Mouse (Mus musculus) CH12.LX (cell line): Measurements from ENCODE around the gene Triml1. TPM values are rescaled to one million over a fixed set of nuclear protein-coding genes. Genes with fewer than 3 reads are reported as not detected.

Experiments
- DNase-seq: peaks from one replicate; pipeline ENCODE4 v3.0.0-alpha.2; 2013; ENCODE audit errors: extremely low read depth
- H3K27ac ChIP-seq: 2 replicates; pipeline ENCODE4 v1.5.1; 2012; ENCODE audit warnings: low read depth, mild to moderate bottlenecking, control low read depth, moderate library complexity; ENCODE audit not compliant: insufficient read depth
- H3K27me3 ChIP-seq: replicated peaks from 2 replicates; pipeline ENCODE3; 2012; ENCODE audit warnings: inconsistent platforms
- H3K36me3 ChIP-seq, 2 experiments: replicated peaks in 1 of 2; 2 replicates each; pipeline versions ENCODE3 to v1.6.1; 2012; ENCODE audit warnings: inconsistent platforms in 1 of 2, low read length in 1 of 2, mild to moderate bottlenecking in 1 of 2, mixed read lengths in 1 of 2, moderate library complexity in 1 of 2; ENCODE audit not compliant: control insufficient read depth in 1 of 2, insufficient read depth in 1 of 2
- H3K4me1 ChIP-seq, 2 experiments: 2 replicates each; pipeline ENCODE4 v1.6.1; 2012; ENCODE audit warnings: inconsistent platforms in 1 of 2, moderate library complexity in 1 of 2; ENCODE audit not compliant: insufficient read depth in 2 of 2, control insufficient read depth in 1 of 2
- H3K4me2 ChIP-seq: 2 replicates; pipeline ENCODE4 v1.6.1; 2012; ENCODE audit warnings: low read depth, mild to moderate bottlenecking, control low read depth; ENCODE audit not compliant: poor library complexity, insufficient read depth, severe bottlenecking
- H3K4me3 ChIP-seq, 3 experiments: fragments of 150-350 bp in 1 of 3; sonication (generic) in 1 of 3; replicated peaks in 1 of 3; 2 replicates each; pipeline versions ENCODE3 to v1.5.1; 2011 to 2012; ENCODE audit warnings: low read depth in 2 of 3, low read length in 2 of 3, mild to moderate bottlenecking in 2 of 3, moderate library complexity in 2 of 3, control low read depth in 1 of 3, improper control_type of control experiment in 1 of 3, inconsistent platforms in 1 of 3, mixed read lengths in 1 of 3; ENCODE audit not compliant: poor library complexity in 1 of 3
- H3K79me2 ChIP-seq: replicated peaks from 2 replicates; pipeline ENCODE4 v1.6.1; 2012; ENCODE audit warnings: mild to moderate bottlenecking, moderate library complexity; ENCODE audit not compliant: control insufficient read depth, poor library complexity, insufficient read depth, severe bottlenecking; ENCODE audit errors: extremely low read depth
- H3K9ac ChIP-seq: 2 replicates; pipeline ENCODE4 v1.6.1; 2012; ENCODE audit warnings: low read depth, mild to moderate bottlenecking, control low read depth, moderate library complexity; ENCODE audit not compliant: insufficient read depth
- H3K9me3 ChIP-seq: replicated peaks from 2 replicates; pipeline ENCODE3; 2012; ENCODE audit warnings: low read length, inconsistent platforms, mixed read lengths
- BHLHE40 ChIP-seq: IDR thresholded peaks from 2 replicates; pipeline ENCODE4 v1.6.1; 2011; ENCODE audit warnings: mild to moderate bottlenecking, low read depth, low read length, improper control_type of control experiment
- CHD1 ChIP-seq: IDR thresholded peaks from 2 replicates; pipeline ENCODE4 v1.6.1; 2012; ENCODE audit warnings: low read depth, low read length, improper control_type of control experiment, inconsistent platforms
- CHD2 ChIP-seq: IDR thresholded peaks from 2 replicates; pipeline ENCODE4 v1.6.1; 2011; ENCODE audit warnings: low read length, improper control_type of control experiment
- CTCF ChIP-seq, 2 experiments: IDR thresholded peaks in 1 of 2; conservative IDR thresholded peaks in 1 of 2; 2 replicates each; pipeline ENCODE4 v1.5.1; 2011 to 2012; ENCODE audit warnings: low read depth in 2 of 2, low read length in 2 of 2, improper control_type of control experiment in 1 of 2, inconsistent platforms in 1 of 2, mild to moderate bottlenecking in 1 of 2, moderate library complexity in 1 of 2
- E2F4 ChIP-seq: IDR thresholded peaks from 2 replicates; pipeline ENCODE4 v1.6.1; 2011; ENCODE audit warnings: low read depth, low read length, improper control_type of control experiment; ENCODE audit not compliant: insufficient replicate concordance
- ETS1 ChIP-seq: conservative IDR thresholded peaks from 2 replicates; pipeline ENCODE4 v1.6.1; 2012; ENCODE audit warnings: low read depth, mild to moderate bottlenecking, inconsistent platforms, low read length, improper control_type of control experiment, moderate library complexity
- JUN ChIP-seq: IDR thresholded peaks from 2 replicates; pipeline ENCODE4 v1.6.1; 2011; ENCODE audit warnings: low read depth, mild to moderate bottlenecking, low read length, improper control_type of control experiment, moderate library complexity; ENCODE audit not compliant: insufficient read depth
- JUND ChIP-seq: conservative IDR thresholded peaks from 2 replicates; pipeline ENCODE4 v1.6.1; 2011; ENCODE audit warnings: low read depth, low read length, improper control_type of control experiment
- MAX ChIP-seq: IDR thresholded peaks from 2 replicates; pipeline ENCODE4 v1.6.1; 2011; ENCODE audit warnings: low read length, improper control_type of control experiment
- MEF2A ChIP-seq: IDR thresholded peaks from 2 replicates; pipeline ENCODE4 v1.6.1; 2014; ENCODE audit warnings: low read depth, mild to moderate bottlenecking, inconsistent platforms, low read length, improper control_type of control experiment, borderline replicate concordance
- MYC ChIP-seq: IDR thresholded peaks from 2 replicates; pipeline ENCODE4 v1.6.1; 2011; ENCODE audit warnings: low read depth, mild to moderate bottlenecking, improper control_type of control experiment, low read length
- NELFE ChIP-seq: IDR thresholded peaks from 2 replicates; pipeline ENCODE4 v1.6.1; 2011; ENCODE audit warnings: low read depth, low read length, improper control_type of control experiment
- NRF1 ChIP-seq: IDR thresholded peaks from 2 replicates; pipeline ENCODE4 v1.6.1; 2014; ENCODE audit warnings: low read depth, mild to moderate bottlenecking, inconsistent platforms, low read length, improper control_type of control experiment, moderate library complexity
- PAX5 ChIP-seq: IDR thresholded peaks from 2 replicates; pipeline ENCODE4 v1.6.1; 2012; ENCODE audit warnings: low read length, inconsistent platforms, mixed read lengths
- POLR2A ChIP-seq: IDR thresholded peaks from 2 replicates; pipeline ENCODE4 v1.6.1; 2011; ENCODE audit warnings: low read depth, mild to moderate bottlenecking, improper control_type of control experiment, low read length
- POLR2AphosphoS2 ChIP-seq: IDR thresholded peaks from 2 replicates; pipeline ENCODE4 v1.6.1; 2011; ENCODE audit warnings: low read depth, low read length, improper control_type of control experiment
- RAD21 ChIP-seq: IDR thresholded peaks from 2 replicates; pipeline ENCODE4 v1.6.1; 2011; ENCODE audit warnings: low read depth, mild to moderate bottlenecking, low read length, improper control_type of control experiment, moderate library complexity
- RCOR1 ChIP-seq: conservative IDR thresholded peaks from 2 replicates; pipeline ENCODE4 v1.6.1; 2012; ENCODE audit warnings: low read depth, mild to moderate bottlenecking, inconsistent platforms, low read length, improper control_type of control experiment
- TCF12 ChIP-seq: IDR thresholded peaks from 2 replicates; pipeline ENCODE4 v1.6.1; 2014; ENCODE audit warnings: low read depth, mild to moderate bottlenecking, inconsistent platforms, low read length, improper control_type of control experiment
- USF1 ChIP-seq: IDR thresholded peaks from 2 replicates; pipeline ENCODE4 v1.6.1; 2014; ENCODE audit warnings: low read depth, mild to moderate bottlenecking, inconsistent platforms, low read length, improper control_type of control experiment
- ZC3H11A ChIP-seq: IDR thresholded peaks from 2 replicates; pipeline ENCODE4 v1.6.1; 2012; ENCODE audit warnings: low read depth, mild to moderate bottlenecking, inconsistent platforms, low read length, improper control_type of control experiment
- ZMIZ1 ChIP-seq: IDR thresholded peaks from 2 replicates; pipeline ENCODE4 v1.6.1; 2012; ENCODE audit warnings: low read depth, mild to moderate bottlenecking, inconsistent platforms, low read length, improper control_type of control experiment
- ZNF384 ChIP-seq: IDR thresholded peaks from 2 replicates; pipeline ENCODE4 v1.6.1; 2012; ENCODE audit warnings: low read depth, low read length, improper control_type of control experiment, inconsistent platforms
- dilution Hi-C: fragments of 300-500 bp; cut with MboI; formaldehyde crosslinking; loops from 2 replicates; pipeline ENCODE4 v1.14.3; 2020; ENCODE audit warnings: low sequenced_read_pairs; ENCODE audit not compliant: extremely low pct_unique_long_range_greater_than_20kb, extremely low pct_ligation_motif_present
- in situ Hi-C: fragments of 300-500 bp; cut with MboI; formaldehyde crosslinking; loops from 3 replicates; pipeline ENCODE4 v1.14.3; 2019; ENCODE audit warnings: low sequenced_read_pairs, low pct_ligation_motif_present, low pct_unique_long_range_greater_than_20kb, mixed read lengths
- polyA plus RNA-seq: library from polyadenylated mRNA; unstranded; fragments of >175 nt; gene quantifications from 2 replicates; pipeline ENCODE4 v1.2.1, GENCODE M21; 2012; ENCODE audit warnings: low read depth; ENCODE audit not compliant: insufficient read length
- total RNA-seq, 2 experiments: library from RNA; depleted of rRNA; stranded (reverse); fragments of 300-350 nt in 1 of 2; fragments of >200 nt in 1 of 2; gene quantifications; 2 replicates each; pipeline ENCODE4 v1.2.3; 2012 to 2014

Gene Triml1
- total and polyA plus RNA-seq, 3 experiments: not detected

- no peaks in the 10 kb centered on the region for H3K27me3 ChIP-seq
- in situ Hi-C loops: no loop called here
- no peak overlapping the region for H3K4me3 ChIP-seq
- no peaks in the 10 kb centered on the region for H3K4me1 ChIP-seq
- no peak overlapping the region for H3K9ac ChIP-seq
- dilution Hi-C loops: no loop called here
- no peaks in the 10 kb centered on the region for H3K36me3 ChIP-seq
- H3K79me2 ChIP-seq: no peaks in the 10 kb centered on the region
- H3K4me2 ChIP-seq: no peak overlapping the region
- H3K27ac ChIP-seq: no peak overlapping the region
- H3K9me3 ChIP-seq: peaks cover 40% of the 10 kb centered on the region
- TF ChIP-seq JUN: no peak
- no peak for TF ChIP-seq MEF2A
- no peak for TF ChIP-seq USF1
- TF ChIP-seq BHLHE40: no peak
- TF ChIP-seq ZMIZ1: no peak
- no peak for TF ChIP-seq POLR2AphosphoS2
- TF ChIP-seq POLR2A: no peak
- TF ChIP-seq NRF1: no peak
- DNase-seq: no peak
Measured at GRCm38 (mm10) chr8:43176766-43177486, 35.6 kb upstream of the Triml1 start.

GRCm38 (mm10) chr8:43169249-43169755 is 28.0 kb upstream of the Triml1 start:
- no peak overlapping the region for H3K4me2 ChIP-seq
- dilution Hi-C loops (no loop called here), in situ Hi-C loops (no loop called here)
- no peaks in the 10 kb centered on the region for H3K27me3 ChIP-seq
- no peak overlapping the region for H3K27ac ChIP-seq
- peaks cover 42% of the 10 kb centered on the region for H3K9me3 ChIP-seq
- H3K4me1 ChIP-seq: no peaks in the 10 kb centered on the region
- no peak for DNase-seq
- TF ChIP-seq NELFE (no peak), CHD1 (no peak), RAD21 (no peak), MYC (no peak), NRF1 (no peak), ETS1 (no peak), PAX5 (no peak), MAX (no peak), CHD2 (no peak), ZC3H11A (no peak), JUND (no peak), RCOR1 (no peak), TCF12 (no peak), ZNF384 (no peak), E2F4 (no peak), JUN (no peak), USF1 (no peak), POLR2A (no peak), CTCF (conservative IDR thresholded peaks at IDR 0.05 in 1 of 2, IDR thresholded peaks at IDR 0.05 in 1 of 2; ENCODE audit: low read depth in 2 of 2, low read length in 2 of 2) (no peak)
- no peak overlapping the region for H3K9ac ChIP-seq
- no peaks in the 10 kb centered on the region for H3K79me2 ChIP-seq
- no peak overlapping the region for H3K4me3 ChIP-seq
- H3K36me3 ChIP-seq: no peaks in the 10 kb centered on the region
